Mouse (Mus musculus) neural tube, embryonic 10.5 days (tissue): ENCODE measurements around the gene Lcn12.

Source experiments
- DNase-seq: peaks from one replicate; pipeline ENCODE4 v3.0.0-alpha.2; 2017; ENCODE audit warnings: low spot score; ENCODE audit errors: extremely low spot score

Gene Lcn12

GRCm38 (mm10) chr2:25493476-25493961 is at the start of gene Lcn12:
Lcn12 (minus strand) TSS chr2:25493911.
- DNase-seq: no peak

GRCm38 (mm10) chr2:25541644-25542367 is 48.1 kb upstream of the Lcn12 start:
- DNase-seq: no peak

- no peak for DNase-seq
Measured at GRCm38 (mm10) chr2:25540541-25540948, 46.8 kb upstream of the Lcn12 start.

GRCm38 (mm10) chr2:25536531-25536930 is 42.8 kb upstream of the Lcn12 start:
- no peak for DNase-seq

- no peak for DNase-seq
Measured at GRCm38 (mm10) chr2:25534866-25535182, 41.1 kb upstream of the Lcn12 start.

GRCm38 (mm10) chr2:25534178-25534865 is 40.6 kb upstream of the Lcn12 start:
- DNase-seq: no peak

DNA sequence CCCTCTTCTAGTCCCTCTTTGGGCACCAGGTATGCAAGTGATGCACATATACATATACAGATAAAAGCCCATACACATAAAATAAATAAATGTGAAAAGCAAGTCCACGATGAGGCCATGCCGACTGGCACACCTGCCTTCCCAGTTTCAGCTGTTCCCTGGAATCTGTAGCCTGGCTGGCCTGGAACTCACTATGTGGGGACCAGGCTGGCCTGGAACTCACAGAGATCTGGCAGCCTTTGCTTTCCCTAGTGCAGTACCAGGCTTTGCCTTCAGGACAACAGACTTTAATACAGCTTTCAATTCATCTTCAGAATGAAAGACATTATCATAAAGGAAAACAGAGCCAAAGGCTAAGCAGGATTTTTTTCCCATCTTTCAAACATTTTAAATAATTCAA is 40.0 kb upstream of the Lcn12 start:
- no peak for DNase-seq

DNA sequence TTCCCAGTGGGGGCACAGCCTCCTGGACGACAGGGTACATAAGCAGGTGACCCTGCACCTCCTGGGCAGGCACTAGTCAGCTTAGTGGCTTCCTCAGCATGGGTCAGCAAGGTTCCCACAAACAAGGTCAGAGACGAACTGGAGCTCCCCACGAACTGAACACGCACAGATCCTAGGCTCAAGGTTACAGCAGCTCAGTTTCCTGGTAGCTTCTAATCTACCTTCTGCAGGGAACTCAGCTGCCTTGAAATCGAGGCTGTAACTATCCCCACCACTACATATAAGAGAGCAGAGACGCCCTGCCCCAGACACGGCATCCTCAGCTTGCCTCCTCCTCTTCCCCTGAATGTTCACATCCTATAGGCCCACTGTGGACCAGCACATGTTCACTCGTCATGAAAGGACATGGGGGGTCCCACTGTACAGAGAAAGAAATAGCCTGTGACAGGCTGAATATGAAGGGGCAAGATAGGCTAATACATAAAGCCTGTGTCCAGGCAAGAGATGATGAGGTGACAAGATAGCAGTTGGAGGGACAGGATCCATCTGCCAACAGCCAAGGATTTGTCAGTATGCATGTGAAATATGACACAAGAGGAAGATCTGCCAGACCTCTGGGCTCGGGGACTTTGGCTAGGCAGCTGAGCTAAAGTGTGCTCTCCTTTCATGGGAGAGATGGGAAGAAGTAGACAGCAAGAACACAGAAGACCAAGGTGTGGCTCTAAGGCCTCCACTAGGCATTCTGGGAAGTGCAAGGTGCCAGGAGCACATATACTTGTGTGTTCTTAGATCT is 33.0 kb upstream of the Lcn12 start:
- no peak for DNase-seq

DNA sequence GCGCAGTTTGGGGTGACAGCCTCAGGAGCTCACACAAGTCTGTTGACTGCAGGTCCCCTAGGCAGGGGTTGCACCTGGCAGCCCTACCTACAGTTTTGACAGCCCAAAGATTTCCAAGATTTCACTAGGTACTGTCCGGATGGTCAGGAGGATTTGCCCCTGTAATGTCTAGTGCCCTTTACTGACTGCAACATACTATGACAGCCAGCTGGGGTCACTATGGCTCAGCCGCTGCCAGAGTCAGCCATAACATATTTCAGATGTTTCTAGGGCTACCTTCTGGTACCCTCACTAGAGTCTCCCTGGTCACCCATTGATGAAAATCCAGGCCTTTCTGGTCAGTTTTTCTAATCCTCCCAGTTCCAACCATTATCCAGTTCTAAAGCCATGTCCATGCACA is 16.2 kb upstream of the Lcn12 start:
- DNase-seq: no peak

DNA sequence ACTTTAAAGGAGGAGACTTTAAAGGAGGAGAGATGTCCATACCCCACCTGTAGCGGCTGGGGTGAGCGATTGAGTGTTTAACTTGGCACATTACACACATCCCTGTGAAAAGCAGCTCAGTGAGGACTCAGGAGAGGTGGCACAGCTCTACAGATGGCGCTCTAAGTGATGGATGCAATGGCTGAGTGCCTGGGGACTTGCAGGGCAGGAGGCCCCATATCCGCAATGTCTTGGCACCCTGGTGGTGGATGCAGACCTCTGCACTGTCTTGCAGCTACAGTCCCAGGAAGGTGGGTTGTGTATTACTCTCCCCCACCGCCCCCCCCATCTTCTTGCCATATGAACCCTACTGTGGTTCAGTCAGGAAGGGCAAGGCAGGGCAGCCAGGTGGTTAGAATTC is 13.3 kb upstream of the Lcn12 start:
- no peak for DNase-seq

GRCm38 (mm10) chr2:25505860-25506259 is 12.1 kb upstream of the Lcn12 start:
- DNase-seq: no peak

DNA sequence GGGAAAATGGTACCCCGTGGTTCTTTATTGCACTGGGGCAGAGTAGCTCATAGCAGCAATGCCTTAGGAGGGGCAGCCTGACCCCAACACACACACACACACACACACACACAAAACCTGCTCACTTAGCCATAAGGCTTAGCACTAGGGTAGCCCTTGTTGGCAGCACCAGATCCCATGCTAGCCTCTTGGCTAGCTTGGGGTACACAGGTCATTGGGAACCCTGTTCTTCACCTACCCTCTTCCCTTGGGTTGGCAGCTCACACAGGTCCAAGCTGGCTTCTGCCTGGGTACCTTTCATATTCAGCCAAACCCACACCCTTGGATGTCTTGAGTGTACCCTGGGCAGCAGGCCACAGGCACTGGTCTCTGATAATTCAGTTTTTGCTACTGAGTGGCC is 11.3 kb upstream of the Lcn12 start:
- DNase-seq: no peak

- DNase-seq: no peak
Measured at GRCm38 (mm10) chr2:25504538-25504937, 10.8 kb upstream of the Lcn12 start.

GRCm38 (mm10) chr2:25502726-25503125 is 9.0 kb upstream of the Lcn12 start:
- no peak for DNase-seq

- no peak for DNase-seq
Measured at GRCm38 (mm10) chr2:25501593-25502486, 8.1 kb upstream of the Lcn12 start, which contains the start of gene C8g. C8g (minus strand) TSS chr2:25501719.

DNA sequence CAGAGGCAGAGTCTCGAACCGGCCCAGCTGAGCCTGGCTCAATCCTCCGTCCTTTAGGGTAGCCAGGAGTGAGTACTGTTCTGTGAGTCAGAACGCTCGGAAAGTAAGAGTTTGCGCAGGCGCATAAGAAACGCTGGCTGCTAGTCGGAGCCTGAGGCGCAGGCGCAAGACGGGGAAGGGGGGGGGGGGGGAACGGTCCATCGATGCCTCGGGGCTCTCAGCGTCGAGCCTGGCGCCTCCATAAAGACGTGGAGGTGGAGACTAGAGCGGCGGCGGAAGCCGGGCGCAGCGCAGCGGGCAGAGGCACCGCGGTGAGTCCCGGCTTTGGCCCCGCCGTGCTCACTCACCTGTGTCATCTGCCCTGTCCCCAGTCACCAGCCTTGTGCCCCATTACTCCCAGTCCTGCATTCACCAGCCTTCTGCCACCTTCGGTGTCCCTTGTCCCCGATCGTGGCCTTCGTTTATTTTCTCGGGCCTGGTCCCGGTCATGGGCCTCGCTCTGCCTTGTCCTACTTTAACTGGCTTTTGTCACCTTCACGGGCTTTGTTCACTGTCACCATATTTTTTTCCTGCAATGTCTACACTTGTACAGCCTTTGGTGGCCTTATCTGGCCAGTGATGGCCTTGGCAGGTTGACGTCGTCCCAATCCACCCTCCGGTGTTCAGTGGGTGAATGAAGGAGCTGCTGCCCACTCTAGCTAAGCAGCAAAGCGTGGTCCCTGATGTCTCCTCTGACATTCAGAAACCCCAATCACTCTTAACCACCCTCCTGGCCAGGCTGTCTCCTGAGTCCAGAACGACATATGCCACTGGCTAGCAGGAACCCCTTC is 7.1 kb upstream of the Lcn12 start, which contains the start of gene Fbxw5:
Gene Fbxw5 (plus strand): TSS at position 175 of the 830 bp plus-strand sequence.
- peak; percentile 91 for DNase-seq

- no peak for DNase-seq
Measured at GRCm38 (mm10) chr2:25500071-25500575, 6.4 kb upstream of the Lcn12 start.

- no peak for DNase-seq
Measured at GRCm38 (mm10) chr2:25498622-25499478, 5.1 kb upstream of the Lcn12 start.
